Mouse (Mus musculus): ENCODE measurements around the gene Aox3. TPM values are rescaled to one million over a fixed set of nuclear protein-coding genes. Genes with fewer than 3 reads are reported as not detected.

Aox3 gene
- polyA plus RNA-seq, 1 experiment = 0.03 TPM

- 48% methylated on average over 2 of the region's 2 CpGs for WGBS
Observed at GRCm38 (mm10) chr1:58101531-58102146, 11.3 kb upstream of the Aox3 start.

GRCm38 (mm10) chr1:58102494-58102893 lies 10.4 kb upstream of the Aox3 start:
- TF ChIP-seq CTCF (IDR thresholded peaks at IDR 0.05; ENCODE audit: extremely low read depth, insufficient read length, insufficient replicate concordance, low read depth, low read length) (no peak), POLR2A (IDR thresholded peaks at IDR 0.05; ENCODE audit: low read depth, low read length) (no peak)

More at GRCm38 (mm10) chr1:58101531-58102146, 11.3 kb upstream of the Aox3 start:
- H3K27ac ChIP-seq (ENCODE audit: insufficient read depth, low read depth, low read length) = no peak overlapping the region
- no peak for TF ChIP-seq CTCF (IDR thresholded peaks at IDR 0.05; ENCODE audit: extremely low read depth, insufficient read length, insufficient replicate concordance, low read depth, low read length)
- no peak for TF ChIP-seq POLR2A (IDR thresholded peaks at IDR 0.05; ENCODE audit: low read depth, low read length)
- H3K27me3 ChIP-seq (ENCODE audit: control insufficient read depth, insufficient read depth, low read length) = no peaks in the 10 kb centered on the region
- H3K4me1 ChIP-seq (ENCODE audit: control insufficient read depth, insufficient read depth, insufficient read length, low read length) = no peaks in the 10 kb centered on the region
- no peak overlapping the region for H3K4me3 ChIP-seq (ENCODE audit: low read depth, low read length)
- no peaks in the 10 kb centered on the region for H3K36me3 ChIP-seq (ENCODE audit: control insufficient read depth, insufficient read depth, low read length)

GRCm38 (mm10) chr1:58105685-58106084 lies 7.2 kb upstream of the Aox3 start:
- H3K4me3 ChIP-seq (ENCODE audit: low read depth, low read length) = no peak overlapping the region
- H3K36me3 ChIP-seq (ENCODE audit: control insufficient read depth, insufficient read depth, low read length) = no peaks in the 10 kb centered on the region
- H3K4me1 ChIP-seq (ENCODE audit: control insufficient read depth, insufficient read depth, insufficient read length, low read length) = no peaks in the 10 kb centered on the region
- no peak overlapping the region for H3K27ac ChIP-seq (ENCODE audit: insufficient read depth, low read depth, low read length)
- TF ChIP-seq POLR2A (IDR thresholded peaks at IDR 0.05; ENCODE audit: low read depth, low read length) (no peak), CTCF (IDR thresholded peaks at IDR 0.05; ENCODE audit: extremely low read depth, insufficient read length, insufficient replicate concordance, low read depth, low read length) (no peak)
- WGBS = 84% methylated on average over 6 of the region's 6 CpGs
- H3K27me3 ChIP-seq (ENCODE audit: control insufficient read depth, insufficient read depth, low read length) = no peaks in the 10 kb centered on the region

More at GRCm38 (mm10) chr1:58102494-58102893, 10.4 kb upstream of the Aox3 start:
- 71% methylated on average over 7 of the region's 7 CpGs for WGBS
- no peak overlapping the region for H3K4me3 ChIP-seq (ENCODE audit: low read depth, low read length)
- no peaks in the 10 kb centered on the region for H3K4me1 ChIP-seq (ENCODE audit: control insufficient read depth, insufficient read depth, insufficient read length, low read length)
- no peak overlapping the region for H3K27ac ChIP-seq (ENCODE audit: insufficient read depth, low read depth, low read length)
- H3K36me3 ChIP-seq (ENCODE audit: control insufficient read depth, insufficient read depth, low read length) = no peaks in the 10 kb centered on the region
- H3K27me3 ChIP-seq (ENCODE audit: control insufficient read depth, insufficient read depth, low read length) = no peaks in the 10 kb centered on the region

- H3K4me3 ChIP-seq (ENCODE audit: low read depth, low read length) = no peak overlapping the region
- 75% methylated on average over 2 of the region's 2 CpGs for WGBS
- no peaks in the 10 kb centered on the region for H3K27me3 ChIP-seq (ENCODE audit: control insufficient read depth, insufficient read depth, low read length)
- H3K27ac ChIP-seq (ENCODE audit: insufficient read depth, low read depth, low read length) = no peak overlapping the region
- TF ChIP-seq POLR2A (IDR thresholded peaks at IDR 0.05; ENCODE audit: low read depth, low read length) (no peak), CTCF (IDR thresholded peaks at IDR 0.05; ENCODE audit: extremely low read depth, insufficient read length, insufficient replicate concordance, low read depth, low read length) (no peak)
- H3K4me1 ChIP-seq (ENCODE audit: control insufficient read depth, insufficient read depth, insufficient read length, low read length) = no peaks in the 10 kb centered on the region
- H3K36me3 ChIP-seq (ENCODE audit: control insufficient read depth, insufficient read depth, low read length) = no peaks in the 10 kb centered on the region
Observed at GRCm38 (mm10) chr1:58107066-58107465, 5.9 kb upstream of the Aox3 start.

GRCm38 (mm10) chr1:58110241-58110640 lies 2.7 kb upstream of the Aox3 start:
- no peaks in the 10 kb centered on the region for H3K36me3 ChIP-seq (ENCODE audit: control insufficient read depth, insufficient read depth, low read length)
- H3K4me1 ChIP-seq (ENCODE audit: control insufficient read depth, insufficient read depth, insufficient read length, low read length) = no peaks in the 10 kb centered on the region
- no peak overlapping the region for H3K27ac ChIP-seq (ENCODE audit: insufficient read depth, low read depth, low read length)
- no peaks in the 10 kb centered on the region for H3K27me3 ChIP-seq (ENCODE audit: control insufficient read depth, insufficient read depth, low read length)
- TF ChIP-seq CTCF (IDR thresholded peaks at IDR 0.05; ENCODE audit: extremely low read depth, insufficient read length, insufficient replicate concordance, low read depth, low read length) (no peak), POLR2A (IDR thresholded peaks at IDR 0.05; ENCODE audit: low read depth, low read length) (no peak)
- no peak overlapping the region for H3K4me3 ChIP-seq (ENCODE audit: low read depth, low read length)
- WGBS = 88% methylated on average over 5 of the region's 5 CpGs

- H3K4me1 ChIP-seq (ENCODE audit: control insufficient read depth, insufficient read depth, insufficient read length, low read length) = no peaks in the 10 kb centered on the region
- no peaks in the 10 kb centered on the region for H3K27me3 ChIP-seq (ENCODE audit: control insufficient read depth, insufficient read depth, low read length)
- WGBS = 72% methylated on average over 4 of the region's 4 CpGs
- no peaks in the 10 kb centered on the region for H3K36me3 ChIP-seq (ENCODE audit: control insufficient read depth, insufficient read depth, low read length)
- no peak for TF ChIP-seq POLR2A (IDR thresholded peaks at IDR 0.05; ENCODE audit: low read depth, low read length)
- TF ChIP-seq CTCF (IDR thresholded peaks at IDR 0.05; ENCODE audit: extremely low read depth, insufficient read length, insufficient replicate concordance, low read depth, low read length) = no peak
- no peak overlapping the region for H3K27ac ChIP-seq (ENCODE audit: insufficient read depth, low read depth, low read length)
- H3K4me3 ChIP-seq (ENCODE audit: low read depth, low read length) = no peak overlapping the region
Observed at GRCm38 (mm10) chr1:58111315-58111714, 1.6 kb upstream of the Aox3 start.

GRCm38 (mm10) chr1:58113441-58113840 lies 511 bp downstream of the Aox3 start:
- no peaks in the 10 kb centered on the region for H3K4me1 ChIP-seq (ENCODE audit: control insufficient read depth, insufficient read depth, insufficient read length, low read length)
- H3K27me3 ChIP-seq (ENCODE audit: control insufficient read depth, insufficient read depth, low read length) = no peaks in the 10 kb centered on the region
- H3K4me3 ChIP-seq (ENCODE audit: low read depth, low read length) = no peak overlapping the region
- no peak overlapping the region for H3K27ac ChIP-seq (ENCODE audit: insufficient read depth, low read depth, low read length)
- no peak for TF ChIP-seq CTCF (IDR thresholded peaks at IDR 0.05; ENCODE audit: extremely low read depth, insufficient read length, insufficient replicate concordance, low read depth, low read length)
- no peak for TF ChIP-seq POLR2A (IDR thresholded peaks at IDR 0.05; ENCODE audit: low read depth, low read length)
- no peaks in the 10 kb centered on the region for H3K36me3 ChIP-seq (ENCODE audit: control insufficient read depth, insufficient read depth, low read length)

Measured in small intestine, adult 2 months (tissue).